Mouse (Mus musculus) adrenal gland, adult 8-10 months (tissue): ENCODE data around the gene Gpnmb. TPM values are rescaled to one million over a fixed set of nuclear protein-coding genes. Genes with fewer than 3 reads are reported as not detected.
A peak's percentile ranks its signal among the peaks of the same experiment; 100 is the strongest.

Source experiments
- DNase-seq: peaks from one replicate; pipeline ENCODE4 v3.0.0; 2022
- total RNA-seq, 4 experiments: library from RNA; stranded (reverse); gene quantifications; 2 replicates each; pipeline ENCODE4 v1.2.4; 2022

The Gpnmb gene
- 10 to 100 TPM in 2 of 4 experiments, 1 to 10 TPM in 2; 2.0 to 60.7 (median 23.2) TPM for total RNA-seq

DNA sequence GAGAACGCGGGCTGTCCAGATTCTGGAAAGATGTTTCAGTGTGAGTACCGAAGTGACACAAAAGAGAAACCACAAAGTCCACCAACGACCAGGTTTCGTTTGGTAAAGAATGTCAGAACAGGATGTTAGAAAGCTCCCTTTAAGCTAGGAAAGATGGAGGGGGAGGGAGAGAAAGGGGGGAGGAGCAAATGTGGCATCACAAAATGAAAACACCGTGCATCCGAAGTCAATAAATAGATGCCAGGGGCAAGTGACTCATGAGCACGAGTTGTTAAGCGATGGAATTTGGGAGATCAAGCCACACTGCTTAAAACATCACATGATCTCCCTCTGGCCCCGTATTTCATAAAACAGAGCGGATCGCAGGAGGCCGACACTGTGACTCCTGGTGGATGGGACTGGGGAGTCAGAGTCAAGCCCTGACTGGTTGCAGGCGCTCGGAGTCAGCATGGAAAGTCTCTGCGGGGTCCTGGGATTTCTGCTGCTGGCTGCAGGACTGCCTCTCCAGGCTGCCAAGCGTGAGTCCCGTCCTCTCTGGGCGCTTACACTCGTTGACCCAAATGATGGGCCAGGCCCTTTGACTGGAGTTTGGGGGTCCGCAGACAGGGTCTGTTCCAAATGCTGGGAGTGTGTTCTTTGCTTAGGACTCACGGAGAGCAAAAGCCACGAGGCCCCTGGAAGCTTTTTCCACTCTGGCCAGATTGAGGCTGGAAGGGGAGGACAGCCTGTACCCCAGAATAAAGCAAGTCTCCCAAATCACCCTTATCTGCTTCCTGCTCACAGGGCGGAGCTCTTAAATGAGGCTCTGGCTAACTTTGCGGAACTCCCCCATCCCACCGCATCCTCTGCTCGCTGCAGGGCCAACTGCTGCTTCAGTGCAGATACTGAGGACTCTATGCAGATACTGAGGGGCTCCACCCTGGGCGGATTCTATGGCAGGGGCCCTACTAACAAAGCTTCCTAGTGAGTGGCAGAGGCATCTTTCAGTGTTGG lies at the start of gene Gpnmb:
Gene Gpnmb, plus strand, starts transcription at position 272 of the 993 bp plus-strand sequence.
- no peak for DNase-seq

DNA sequence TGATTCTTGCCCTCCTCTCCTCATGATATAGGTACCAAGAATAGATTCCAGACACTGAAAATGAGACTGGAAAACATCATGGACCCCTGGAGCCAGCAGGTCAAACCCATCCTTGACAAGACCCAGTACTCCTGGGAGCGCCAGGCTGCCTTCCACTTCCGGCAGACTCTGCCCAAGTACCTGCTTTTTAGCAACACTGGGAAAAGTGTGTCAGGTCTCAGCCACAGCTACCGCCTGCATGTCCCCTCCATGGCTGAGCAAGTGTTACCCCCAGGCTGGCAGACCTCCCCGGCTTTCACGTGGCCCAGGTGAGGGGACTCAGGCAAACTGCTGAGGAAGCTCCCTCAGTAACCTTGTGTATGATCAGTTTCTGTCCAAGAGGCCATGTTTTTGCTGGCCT lies 46.4 kb upstream of the Gpnmb start:
- DNase-seq = no peak

- no peak for DNase-seq
Measured at GRCm38 (mm10) chr6:48991991-48992390, 44.4 kb upstream of the Gpnmb start.

- DNase-seq = no peak
Measured at GRCm38 (mm10) chr6:48998186-48998585, 38.2 kb upstream of the Gpnmb start.

- peak; percentile 56 for DNase-seq
Measured at GRCm38 (mm10) chr6:48998796-48999195, 37.5 kb upstream of the Gpnmb start.

DNA sequence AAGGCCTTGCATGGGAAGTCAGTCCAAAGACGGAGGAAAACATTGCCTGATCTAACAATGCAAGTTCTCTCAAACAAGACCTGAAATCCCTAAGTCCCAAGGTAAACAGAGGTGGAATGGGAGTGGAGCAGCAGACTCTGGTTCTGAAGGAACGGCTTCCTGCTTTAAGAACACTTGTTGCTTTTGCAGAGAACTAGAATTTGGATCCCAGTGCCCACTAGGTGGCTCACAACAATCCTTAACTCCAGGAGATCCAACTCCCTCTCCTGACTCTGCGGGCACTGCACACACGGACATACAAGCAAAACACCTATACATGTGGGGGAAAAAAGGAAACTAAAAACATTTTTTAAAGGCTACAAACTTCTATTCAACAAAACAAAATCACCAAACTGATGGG lies 33.0 kb upstream of the Gpnmb start:
- no peak for DNase-seq

DNA sequence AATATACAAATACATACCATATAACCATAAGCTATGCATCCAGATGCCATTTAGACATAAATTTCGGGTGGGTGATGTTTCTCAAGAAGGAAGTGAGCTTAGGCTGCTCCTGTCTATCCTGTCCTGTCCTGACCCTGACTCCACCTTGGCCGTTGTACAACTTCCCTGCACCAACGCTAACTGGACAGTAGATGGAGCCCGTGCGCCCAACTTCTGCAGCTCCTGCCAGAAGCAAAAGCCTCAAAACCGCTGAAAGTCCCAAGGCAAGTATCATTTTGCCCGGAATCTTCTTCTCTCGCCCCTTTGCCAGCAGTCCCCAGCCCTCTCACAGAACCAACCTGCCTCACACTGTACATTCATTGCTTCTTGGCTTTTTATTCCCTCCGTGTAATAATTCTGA lies 28.4 kb upstream of the Gpnmb start:
- peak; percentile 43 for DNase-seq

GRCm38 (mm10) chr6:49008420-49009160 lies 27.8 kb upstream of the Gpnmb start:
- no peak for DNase-seq

DNA sequence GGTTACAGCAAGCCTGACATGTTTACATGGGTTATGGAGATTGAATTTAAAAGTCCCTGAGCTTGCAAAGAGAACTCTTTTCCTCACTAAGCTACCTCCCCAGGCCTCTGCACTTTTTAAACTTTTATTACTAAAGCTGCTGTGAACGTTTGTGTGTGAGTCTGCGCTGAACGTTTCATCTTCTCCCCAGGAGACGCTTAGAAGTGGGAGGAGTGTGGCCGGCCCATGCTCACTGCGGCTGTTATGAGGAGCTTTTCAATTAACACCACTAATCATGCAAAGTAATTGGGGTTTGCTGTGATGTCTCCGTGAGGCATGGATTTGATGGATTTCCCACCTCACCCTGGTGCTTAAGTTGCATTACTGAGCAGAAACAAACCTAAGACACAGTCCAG lies 27.2 kb upstream of the Gpnmb start:
- DNase-seq = no peak

DNA sequence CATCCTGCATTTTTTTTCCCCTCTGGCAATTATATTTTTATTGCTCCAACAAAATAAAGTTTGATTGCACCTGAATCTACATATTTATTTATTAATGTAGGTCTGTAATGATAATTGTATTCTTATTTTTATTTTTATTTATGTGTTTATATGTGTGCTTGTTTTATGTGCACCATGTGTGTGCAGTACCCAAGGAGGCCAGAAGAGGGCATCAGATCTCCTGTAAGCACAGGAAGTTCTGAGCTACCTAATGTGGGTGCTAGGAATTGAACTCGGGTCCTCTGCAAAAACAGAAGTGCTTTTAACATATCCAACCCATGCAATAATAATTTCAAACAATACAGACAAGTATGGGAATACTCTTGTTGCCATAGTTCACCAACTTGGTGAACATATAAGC lies 26.7 kb upstream of the Gpnmb start:
- DNase-seq = no peak

DNA sequence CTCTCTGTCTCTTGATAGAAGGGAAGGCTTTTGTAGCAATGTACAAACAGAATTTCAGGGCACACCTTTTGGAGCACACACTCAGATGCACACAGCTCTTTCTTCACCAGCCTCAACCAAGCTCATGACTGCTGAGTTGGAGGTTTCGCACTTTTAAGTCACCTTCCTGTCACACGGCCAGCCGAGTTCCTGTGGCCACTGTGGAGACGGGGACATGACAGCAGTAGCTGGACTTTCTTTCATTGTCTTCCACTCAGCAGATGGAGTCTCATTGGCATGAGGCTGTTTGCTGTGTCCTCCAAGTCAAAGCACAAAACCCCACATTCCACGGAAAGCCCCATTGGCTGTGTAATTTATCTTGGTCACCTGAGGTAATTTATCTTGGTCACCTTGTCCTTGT lies 25.2 kb upstream of the Gpnmb start:
- no peak for DNase-seq

- DNase-seq = no peak
Measured at GRCm38 (mm10) chr6:49013023-49013422, 23.3 kb upstream of the Gpnmb start.

DNA sequence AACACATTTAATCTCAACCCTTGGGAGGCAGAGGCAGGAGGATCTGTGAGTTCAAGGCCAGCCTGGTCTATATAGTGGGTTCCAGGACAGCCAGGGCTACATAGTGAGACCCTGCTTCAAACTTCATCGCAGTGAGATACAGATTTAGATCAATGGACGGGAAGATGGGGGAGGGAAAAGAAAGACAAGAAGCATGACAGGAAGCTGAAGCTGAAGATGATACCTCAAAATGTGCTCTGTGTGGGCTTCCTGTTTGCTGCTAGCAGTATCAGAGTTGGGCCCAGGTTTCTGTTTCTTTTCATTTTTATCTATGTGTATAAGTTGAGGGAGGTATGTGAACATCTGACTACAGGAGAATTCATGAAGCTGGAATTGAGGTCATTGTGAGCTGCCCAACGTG lies 22.9 kb upstream of the Gpnmb start:
- DNase-seq = no peak

DNA sequence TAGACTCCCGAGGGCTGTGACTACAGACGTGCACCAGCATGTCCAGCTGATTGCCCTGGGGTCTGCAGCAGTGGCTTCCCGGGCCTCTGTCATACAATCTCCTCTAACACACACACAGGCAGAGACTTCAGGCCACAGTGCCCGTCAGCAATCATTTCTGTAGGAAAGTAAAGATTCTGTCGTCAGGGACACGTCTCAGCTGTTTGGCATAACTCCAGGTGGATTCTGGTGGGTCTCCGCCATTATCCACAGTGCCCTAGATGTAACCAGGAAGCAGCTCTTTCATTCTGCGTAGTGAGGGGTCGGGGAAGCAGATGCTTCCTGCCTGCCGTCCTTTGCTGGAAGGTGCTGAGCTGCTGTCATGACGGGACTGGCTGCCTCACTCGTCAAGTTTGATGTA lies 19.2 kb upstream of the Gpnmb start:
- no peak for DNase-seq

DNA sequence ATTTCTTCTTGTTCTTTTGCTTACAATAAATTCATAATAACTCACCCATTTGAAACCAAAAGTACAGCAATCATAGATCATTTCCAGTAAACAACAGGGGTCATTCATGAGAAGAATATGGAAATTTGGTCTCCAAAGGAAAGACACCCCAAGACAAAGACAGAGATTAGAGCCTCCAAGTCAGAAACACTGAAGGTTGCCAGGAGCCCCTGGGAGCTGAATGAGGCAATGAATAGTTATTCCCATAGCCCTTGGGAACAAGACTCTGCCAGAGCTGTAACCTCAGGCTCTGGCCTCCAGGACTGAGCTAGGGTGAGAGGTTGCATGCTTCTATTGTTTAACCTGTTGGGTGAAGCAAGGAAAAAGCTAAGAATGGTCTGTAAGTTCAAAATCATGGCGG lies 17.0 kb upstream of the Gpnmb start:
- DNase-seq = no peak

DNA sequence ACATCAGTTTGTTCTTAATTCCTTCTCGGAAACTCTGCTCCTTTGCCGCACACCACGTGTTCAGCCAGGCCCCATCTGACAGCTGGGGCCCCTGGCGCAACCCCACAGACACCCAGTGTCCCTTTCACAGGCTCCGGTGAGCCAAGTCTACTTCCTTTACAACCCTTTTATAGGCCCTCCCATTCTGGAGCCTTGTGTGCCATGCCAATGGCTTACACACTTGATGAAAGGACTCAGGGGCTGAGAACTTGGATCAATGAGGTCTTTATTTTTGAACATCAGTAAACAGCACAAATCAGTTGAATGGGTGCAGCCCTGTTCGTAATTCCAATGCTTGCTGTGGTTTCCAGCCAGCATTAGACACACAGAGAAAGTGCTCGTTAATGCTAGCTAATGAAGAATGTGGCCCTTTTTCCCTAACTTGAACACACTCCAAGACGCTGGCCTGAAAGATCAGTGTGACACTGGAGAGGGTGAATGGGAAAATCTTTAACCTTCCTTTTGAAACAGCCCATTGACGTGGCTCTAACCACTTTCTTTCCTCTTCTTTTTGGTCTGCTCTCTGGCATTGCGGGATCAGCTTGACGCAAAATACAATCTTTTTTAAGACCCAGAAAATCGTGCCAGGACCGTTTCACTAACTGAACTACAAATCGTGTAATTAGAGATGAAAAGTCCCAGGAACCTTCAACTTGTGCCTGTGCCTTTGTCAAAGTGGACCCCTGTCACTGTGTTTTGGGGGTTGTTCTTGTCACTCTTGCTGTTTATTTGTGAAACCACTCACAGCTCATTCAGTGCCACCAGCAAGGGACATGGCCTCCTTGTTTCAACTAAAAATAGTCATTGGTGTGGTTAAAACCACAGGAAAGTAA lies 15.0 kb upstream of the Gpnmb start:
- no peak for DNase-seq

GRCm38 (mm10) chr6:49022384-49022783 lies 14.0 kb upstream of the Gpnmb start:
- no peak for DNase-seq

DNA sequence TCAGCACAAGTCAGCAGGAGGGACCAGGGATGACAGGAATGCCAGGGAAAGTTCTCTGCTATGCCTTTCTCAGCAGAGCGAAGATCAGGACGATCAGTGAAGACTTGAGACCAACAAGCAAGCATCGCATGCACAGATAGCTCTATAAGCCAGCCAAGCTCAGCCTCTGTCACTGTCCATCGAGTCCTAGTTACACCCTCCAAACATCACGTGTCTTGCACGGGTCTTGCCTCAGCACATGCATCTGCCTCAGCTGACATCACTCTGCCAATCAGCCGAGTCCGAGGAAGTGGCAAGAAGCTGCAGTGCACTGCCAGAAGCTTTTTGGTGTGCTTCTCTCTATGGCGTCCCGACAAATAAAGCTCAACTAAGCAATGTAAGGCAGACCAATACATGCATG lies 13.0 kb upstream of the Gpnmb start:
- no peak for DNase-seq

- DNase-seq = no peak
Measured at GRCm38 (mm10) chr6:49025290-49025689, 11.1 kb upstream of the Gpnmb start.

DNA sequence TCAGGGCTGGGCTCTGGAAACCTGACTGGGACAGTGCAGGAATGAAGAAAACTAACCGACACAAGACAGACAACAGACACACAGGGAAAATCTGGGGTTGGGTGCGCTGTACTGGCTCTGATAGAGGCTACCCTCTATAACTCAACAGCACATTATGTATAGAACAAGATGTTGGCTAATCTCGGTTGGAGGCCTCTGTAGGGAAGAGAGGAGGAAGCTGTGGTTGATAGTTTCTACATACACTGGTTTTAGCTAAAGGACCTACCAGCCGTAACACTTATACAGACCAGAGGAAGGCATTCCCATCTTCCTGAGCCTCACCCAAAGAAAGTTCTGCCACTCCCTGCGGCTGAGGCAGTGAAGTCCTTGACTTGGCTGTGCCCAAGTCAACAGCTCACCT lies 9.8 kb upstream of the Gpnmb start:
- no peak for DNase-seq

DNA sequence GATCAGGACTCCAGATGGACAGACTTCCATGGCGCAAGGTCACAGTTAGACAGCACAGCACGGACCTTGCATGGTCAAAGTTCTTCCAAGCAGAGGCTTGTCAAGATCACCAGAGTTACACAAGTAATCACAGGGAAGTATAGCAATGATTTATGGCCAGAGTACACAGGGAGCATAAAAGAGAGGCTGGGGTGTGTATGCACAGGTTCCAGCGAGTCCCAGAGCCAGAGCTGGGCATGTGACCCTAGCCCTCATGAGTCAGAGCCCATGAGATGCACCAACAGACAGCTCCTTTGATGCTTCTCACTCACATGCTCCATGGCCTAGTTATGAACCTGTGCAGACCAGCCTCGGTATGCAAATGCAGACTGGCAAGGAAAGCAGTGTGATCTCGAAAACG lies 8.3 kb upstream of the Gpnmb start:
- DNase-seq = no peak

DNA sequence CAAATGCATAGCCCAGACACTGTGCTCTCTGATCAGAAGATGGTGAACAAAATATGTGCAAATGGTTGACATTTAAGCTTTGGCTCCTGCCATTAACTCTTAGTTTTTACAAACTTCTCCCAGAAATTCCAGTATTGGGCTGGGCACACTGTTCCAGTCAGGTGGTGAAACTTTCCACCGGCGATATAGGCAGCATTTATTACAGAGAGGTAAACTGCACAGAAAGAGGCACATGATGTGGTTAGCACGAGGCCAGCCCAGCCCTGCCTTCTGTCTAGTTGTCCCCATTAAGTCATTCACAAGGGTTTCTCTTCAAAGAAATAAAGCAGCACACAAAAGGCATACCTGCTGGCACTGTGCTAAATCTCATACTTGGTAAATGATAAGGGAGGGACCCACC lies 7.6 kb upstream of the Gpnmb start:
- DNase-seq = no peak

DNA sequence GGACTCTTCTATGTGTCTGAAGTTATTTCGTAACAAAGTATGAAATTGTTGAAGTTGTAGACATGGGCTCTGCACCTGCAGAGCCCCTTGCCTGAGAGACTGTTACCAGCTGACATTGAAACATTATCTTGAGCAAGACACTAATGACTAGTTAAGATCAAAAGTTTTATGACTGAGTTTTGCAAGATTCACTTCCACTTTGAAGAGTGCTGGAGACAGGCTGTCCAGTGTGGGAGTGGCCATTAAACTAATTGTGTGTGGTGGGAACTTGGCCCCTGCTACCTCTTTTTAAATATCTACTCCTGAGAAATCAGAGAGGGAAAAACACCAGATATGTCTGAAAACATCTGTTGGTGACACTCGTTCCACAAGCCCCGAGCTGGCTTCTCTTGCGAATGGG lies 5.1 kb upstream of the Gpnmb start:
- no peak for DNase-seq
